Mouse (Mus musculus) CH12F3 (cell line): ENCODE measurements around the gene Amotl1.
"Not testable (repeated sequence)": the region's sequence is repeated elsewhere in the genome, so short reads cannot be mapped to it uniquely, and the experiment has no call there.

Source experiments
- in situ Hi-C: fragments of 300-500 bp; cut with MboI; formaldehyde crosslinking; loops from 2 replicates; pipeline ENCODE4 v1.14.3; 2020; ENCODE audit warnings: low sequenced_read_pairs

Gene Amotl1

DNA sequence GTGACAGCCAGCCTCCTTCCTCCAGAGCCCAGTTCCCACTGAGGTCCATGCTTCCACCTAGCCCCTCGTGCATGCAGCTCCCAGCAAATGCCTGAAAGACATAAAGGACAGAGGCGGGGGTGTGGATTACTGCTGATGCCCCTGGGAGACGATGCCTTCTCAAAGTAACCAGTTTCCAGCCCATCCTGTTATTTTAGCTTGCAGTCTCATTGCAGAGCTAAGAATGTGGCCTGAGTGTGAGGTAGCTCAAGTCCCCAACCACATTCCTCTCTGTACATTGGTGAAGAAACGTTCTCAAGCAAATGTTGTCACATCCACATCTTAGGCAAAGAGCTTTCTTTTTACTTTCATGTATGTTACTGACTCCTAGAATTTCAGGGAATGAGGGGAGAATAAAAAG, at the start of gene Amotl1:
Amotl1 (minus strand) TSS at position 101 of the 400 bp plus-strand sequence.
- in situ Hi-C loops = no loop called here

DNA sequence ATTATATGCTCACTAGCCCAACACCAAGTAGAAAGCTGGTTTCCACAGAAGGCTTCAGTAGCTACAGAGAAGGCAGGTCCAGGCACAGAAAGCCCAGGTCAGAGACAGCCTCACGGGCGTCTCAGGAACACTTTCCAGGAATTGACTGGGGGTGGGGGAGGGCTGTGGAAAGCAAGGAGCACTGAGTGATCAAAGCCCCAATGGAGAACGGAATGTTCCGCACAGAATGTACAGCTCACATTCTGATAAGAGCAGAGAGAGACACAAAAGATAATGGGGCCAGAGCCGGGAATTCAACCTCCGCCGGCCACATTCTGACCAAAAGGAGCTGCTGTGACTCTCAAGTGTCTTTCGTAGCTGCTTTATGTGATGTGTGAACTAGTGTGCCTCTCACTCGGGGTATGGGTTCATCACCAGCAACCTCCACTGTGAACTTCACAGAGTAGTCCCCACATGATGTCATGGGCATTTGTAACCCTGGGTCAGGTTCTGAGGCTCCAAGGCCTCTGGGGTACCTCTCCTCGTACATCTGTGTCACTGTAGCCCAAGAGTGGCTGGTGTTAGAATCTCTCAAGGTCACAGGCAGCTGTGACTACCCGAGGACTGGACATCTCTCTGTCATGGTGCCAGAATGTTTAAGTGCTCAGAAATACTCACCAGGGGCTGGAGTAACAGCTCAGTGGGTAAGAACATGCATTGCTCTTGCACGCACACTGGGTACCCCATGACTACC, 44.7 kb upstream of the Amotl1 start:
- in situ Hi-C loops = loop anchor here (10.0 kb wide), 1 partner anchor 175 kb away; no protein-coding TSS in a partner anchor

DNA sequence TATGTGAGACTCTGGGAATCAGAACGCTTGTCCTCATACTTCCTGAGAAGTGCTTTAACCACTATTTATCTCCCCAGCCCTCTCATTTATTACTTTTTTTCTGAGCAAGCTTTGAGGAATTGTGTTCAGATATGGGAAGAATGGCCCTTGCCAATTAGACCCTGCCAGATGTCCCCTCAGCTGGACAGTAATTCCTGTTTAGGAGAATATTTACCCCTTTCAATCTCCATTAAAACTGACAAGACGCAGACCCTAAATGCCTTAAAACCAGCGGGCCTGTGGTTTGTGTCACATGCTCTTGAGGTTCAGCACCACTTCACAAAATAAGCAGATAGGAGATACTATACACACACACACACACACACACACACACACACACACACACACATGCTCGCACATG, 39.5 kb upstream of the Amotl1 start:
- in situ Hi-C loops = no loop called here

DNA sequence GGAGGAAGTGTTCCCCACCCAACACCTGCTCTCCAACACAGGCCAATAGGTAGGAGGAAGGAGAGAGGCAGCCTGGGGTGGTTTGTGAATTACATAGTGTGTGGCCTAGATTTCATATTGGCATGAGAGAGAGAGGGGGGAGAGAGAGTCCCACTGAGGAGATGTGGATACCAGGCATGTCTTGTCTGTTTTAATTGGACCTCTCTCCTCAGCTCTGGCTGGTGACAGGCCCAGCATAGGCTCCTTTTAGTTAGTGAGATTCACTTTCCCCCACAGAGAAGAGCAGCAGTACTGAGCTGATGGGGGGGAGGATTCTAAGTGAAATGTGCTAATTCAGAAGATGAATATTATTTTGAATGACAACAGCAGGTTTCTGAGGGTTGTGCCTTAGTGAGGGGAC, 37.9 kb upstream of the Amotl1 start:
- in situ Hi-C loops = no loop called here

DNA sequence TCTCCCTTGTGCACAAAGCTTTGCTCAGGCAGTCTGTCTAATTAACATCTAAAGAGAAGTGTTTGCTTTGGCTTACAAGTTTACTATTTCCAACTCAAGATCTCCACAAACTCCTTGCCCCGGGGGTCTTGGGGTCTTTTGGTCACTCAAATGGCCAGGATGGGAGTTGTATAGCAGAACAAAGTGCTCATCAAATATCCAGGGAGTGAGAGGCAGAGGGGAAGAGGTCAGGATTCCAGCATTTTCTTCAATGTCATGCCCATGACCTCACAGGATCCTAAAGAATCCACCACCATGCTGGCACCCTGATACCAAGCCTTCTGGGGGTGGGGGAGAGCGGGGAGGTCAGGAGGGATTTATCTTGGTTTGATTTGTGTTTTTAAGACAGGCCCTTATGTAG, 35.7 kb upstream of the Amotl1 start:
- in situ Hi-C loops = no loop called here

DNA sequence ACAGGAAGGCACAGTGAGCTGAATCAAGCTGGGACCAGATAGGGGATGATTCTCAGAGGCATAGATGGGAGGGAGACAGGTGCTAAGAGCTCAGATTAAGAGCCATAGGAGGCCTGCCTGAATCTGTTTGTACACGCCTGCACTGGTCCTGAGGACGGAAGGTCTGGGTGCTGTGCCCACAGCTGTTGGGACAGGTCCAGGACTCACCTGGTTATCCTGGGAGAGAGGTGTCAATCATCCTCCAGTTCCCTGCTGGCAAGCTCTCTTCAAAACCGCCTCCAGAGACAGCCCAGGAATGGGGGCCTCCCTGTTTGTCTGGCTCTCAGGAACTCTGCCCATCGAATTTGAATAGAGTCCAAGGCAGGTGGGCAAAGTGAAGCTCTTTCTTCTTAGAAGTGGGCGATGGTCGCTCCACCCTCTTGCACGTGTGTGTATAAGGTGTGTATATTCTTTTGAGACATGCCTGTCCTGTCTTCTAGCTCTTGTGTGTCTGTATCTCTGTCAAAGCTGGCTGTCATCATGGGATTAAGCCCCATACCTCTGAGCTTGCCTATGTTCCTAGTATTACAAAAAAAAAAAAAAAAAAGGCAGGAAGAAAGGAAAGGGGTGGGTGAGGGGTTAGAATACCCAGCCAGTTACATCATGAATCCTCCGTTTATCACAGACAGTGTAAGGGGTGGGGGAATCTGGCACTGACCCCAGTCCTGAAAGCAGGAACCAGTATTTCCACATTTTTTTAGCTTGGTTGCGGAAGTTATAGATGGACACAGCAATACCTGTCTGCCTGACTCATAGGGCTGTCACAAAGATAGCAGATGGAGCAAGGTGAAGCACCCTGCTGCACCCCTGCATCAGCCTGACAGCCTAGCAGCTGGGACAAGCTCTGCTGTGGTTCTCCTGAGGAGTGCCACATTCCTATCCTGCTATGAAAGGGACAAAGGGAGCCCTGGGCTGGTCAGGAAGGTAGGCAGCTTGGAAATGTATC, 31.1 kb upstream of the Amotl1 start:
- in situ Hi-C loops = no loop called here

DNA sequence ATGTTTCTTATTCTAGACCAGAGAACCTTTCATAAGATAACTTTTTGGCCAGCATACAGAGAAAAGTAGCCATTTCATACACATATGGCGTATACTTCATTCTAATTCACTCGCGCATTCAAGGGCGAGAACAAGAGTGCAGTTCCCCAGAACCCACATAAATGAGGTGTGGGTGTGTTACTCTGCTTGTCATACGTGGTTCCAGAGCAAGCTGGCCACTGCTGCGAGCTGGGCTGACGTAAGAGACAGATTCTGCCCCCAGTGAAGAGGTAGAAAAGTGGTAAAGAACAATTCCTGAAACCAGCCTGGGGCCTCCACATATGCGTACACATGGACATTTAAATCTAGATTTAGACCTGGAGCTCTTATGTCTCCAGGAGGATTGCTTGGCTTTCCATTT, 29.6 kb upstream of the Amotl1 start:
- in situ Hi-C loops = no loop called here

DNA sequence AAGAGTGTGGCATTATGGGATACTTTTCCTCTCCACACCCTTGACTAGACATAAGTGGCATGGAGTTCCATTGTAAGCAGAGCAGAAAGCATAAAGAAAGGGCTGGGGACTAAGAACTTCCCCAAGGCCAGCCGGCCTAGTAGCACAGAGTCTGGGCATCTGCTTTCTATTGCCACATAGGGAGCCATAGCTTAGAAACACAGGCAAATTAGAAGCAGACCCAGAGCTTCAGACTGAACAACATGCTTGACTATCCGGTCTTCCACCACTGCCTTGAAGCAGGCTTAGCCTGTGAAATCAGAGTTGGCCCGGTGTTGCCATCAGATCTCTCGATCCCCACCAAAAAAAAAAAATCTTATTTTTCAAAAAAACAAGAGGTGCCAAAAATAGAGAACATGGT, 28.3 kb upstream of the Amotl1 start:
- in situ Hi-C loops = no loop called here

DNA sequence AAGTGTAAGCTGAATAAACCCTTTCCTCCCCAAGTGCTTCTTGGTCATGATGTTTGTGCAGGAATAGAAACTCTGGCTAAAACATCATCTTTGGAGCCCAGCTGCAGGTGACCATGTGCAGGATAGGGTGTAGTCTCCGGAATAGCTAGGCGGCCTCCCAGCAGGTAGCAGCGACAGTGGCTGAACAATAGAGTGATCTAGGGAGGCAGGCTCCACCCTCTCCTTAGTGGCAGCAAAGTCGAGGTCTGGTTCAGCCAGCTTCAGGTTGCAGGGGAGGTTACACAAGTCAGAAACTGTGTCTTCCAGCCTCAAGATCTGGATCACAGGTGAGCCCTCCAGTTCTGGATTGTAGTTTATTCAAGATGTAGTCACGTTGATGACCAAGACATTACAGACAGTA, 27.1 kb upstream of the Amotl1 start:
- in situ Hi-C loops = not testable (repeated sequence)

DNA sequence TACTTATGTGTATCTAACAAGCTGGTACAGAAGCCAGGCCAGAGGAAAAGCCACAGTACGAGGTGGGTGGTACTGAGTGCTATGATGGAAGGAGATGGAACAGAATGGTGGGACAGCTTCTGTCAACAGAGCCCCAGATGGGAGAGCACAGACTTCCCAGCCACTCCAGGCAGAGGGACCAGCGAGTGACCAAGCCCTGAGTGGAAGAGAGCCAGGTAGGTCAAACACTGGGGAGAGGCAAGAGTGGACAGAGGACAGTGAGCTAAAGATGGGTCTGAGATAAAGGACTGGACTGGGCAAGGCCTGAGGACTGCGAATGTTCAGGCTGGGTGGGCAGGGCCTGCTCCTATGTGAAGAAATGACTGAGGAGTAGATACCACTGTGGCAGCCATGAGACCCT, 23.5 kb upstream of the Amotl1 start:
- in situ Hi-C loops = no loop called here

DNA sequence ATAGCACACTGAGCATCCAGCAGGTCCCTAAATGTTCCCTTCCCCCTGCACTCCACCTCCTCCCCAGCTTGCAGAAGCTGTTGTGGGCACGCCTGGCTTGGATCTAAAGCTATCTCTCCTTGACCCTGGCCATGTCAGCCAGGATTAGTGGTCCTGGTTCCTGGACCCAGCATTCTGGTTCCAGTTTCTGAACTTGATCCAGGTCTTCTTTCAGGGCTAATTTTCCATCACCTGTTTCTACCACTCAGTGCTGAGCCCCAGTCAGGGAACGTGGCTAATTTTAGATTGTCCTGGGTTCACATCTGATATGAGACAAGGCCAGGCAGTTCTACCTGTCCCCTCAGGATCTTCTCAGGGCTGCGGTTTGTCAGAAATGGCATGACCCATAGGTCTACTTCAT, 21.2 kb upstream of the Amotl1 start:
- in situ Hi-C loops = no loop called here

DNA sequence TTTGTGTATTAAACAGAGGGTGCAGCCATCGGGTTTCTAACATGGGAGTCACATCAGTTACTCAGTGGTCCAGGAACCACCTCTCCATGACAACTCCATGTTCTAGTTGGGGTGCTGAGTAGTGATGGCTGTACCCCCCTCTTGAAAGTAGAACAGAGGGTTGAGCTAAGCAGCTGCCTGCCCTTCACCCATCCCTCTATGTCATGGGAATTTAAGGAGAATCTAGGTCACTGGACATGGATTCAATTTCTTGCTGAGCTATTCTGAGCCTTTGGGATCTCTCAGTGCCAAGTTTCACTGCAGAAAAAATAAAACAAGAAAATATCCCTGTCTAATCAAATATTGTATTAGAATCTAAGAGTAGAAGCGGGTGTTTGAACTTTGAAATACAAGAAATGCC, 18.7 kb upstream of the Amotl1 start:
- in situ Hi-C loops = no loop called here

DNA sequence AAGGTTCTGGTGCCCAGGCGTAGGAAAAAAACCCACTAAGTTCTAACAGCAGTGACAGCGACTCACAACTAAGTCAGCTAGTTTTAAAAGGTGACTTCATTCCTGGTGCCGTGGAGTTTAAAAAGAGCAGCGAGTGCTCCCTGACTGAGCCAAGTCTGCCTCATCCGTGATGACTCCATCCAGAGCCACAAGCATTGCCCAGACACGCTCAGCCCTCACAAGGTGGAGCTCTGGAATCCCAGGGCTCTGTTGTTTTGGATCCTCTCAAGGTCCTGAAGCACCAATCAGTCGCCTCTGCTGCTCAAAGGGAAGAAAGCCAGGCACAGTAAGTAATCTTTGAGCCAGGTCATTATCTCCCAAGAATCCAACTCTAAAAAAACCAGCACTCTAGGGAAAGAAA, 18.0 kb upstream of the Amotl1 start:
- in situ Hi-C loops = no loop called here

DNA sequence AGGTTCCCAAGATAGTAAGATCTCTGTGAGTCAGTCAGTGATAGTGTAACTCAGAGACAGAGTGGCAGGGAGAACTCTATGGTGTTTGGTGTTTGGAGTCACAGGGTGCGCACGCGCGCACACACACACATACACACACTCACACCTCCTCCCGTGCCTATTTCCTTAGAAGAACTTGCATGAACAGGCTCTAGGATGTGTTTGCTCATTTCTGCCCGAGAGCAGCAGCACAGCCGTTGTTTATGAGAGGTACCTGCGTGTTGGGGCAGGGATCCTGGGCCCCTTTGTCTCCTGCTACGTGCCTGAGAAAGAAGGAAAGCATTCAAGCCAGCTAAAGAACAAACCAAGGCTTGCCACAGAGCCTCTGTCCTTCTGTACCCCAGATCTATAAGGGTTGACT, 17.3 kb upstream of the Amotl1 start:
- in situ Hi-C loops = no loop called here

DNA sequence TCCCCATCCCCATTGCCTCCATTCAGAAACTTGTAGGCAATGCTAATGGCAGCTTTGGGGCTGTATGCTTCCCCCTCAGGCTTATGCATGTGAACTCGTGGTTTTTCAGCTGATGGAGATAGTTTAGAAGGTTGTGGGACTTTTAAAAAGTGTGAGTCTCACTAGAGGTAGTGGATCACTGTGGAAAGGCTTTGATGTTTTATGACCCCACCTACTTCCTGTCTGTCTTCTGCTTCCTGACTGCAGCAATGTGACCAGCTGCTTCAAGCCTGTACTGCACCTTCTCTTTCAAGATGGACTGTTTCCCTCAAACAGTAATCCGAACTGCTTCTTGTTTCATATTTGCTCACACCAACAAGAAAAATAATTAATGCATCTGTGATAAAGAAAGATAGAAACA, 13.1 kb upstream of the Amotl1 start:
- in situ Hi-C loops = no loop called here

DNA sequence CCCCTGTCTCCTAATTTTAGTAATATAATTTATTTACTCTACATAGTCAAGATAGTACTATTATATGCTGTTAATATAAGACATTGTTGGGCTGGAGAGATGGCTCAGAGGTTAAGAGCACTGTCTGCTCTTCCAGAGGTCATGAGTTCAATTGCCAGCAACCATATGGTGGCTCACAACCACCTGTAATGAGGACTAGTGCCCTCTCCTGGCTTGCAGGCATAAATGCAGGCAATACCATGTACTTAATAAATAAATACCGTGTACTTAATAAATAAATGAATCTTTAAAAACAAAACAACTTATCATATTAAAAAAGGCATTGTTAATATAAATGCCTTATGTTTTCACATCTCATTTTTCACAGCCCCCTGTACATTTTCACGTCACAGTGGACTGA, 9.2 kb upstream of the Amotl1 start:
- in situ Hi-C loops = no loop called here

DNA sequence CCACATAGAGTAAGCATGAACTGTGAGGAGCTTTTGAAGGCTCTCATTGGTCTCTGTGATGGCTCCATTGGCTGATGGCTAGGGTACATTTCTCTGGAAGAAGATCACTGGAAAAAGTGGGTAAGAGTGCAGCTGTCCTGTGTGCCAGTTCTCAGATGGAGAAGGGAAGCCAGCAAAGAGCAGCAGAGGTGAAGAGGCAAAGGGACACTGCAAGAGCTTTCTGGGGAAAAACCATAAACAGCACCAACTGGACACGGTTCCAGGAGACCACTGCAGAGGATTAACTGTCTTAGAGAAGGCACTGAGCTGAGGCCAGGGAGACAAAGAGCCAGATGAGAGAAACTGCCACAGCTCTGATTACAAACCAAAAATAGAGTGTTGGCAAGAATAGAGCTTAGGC, 7.9 kb upstream of the Amotl1 start:
- in situ Hi-C loops = no loop called here

DNA sequence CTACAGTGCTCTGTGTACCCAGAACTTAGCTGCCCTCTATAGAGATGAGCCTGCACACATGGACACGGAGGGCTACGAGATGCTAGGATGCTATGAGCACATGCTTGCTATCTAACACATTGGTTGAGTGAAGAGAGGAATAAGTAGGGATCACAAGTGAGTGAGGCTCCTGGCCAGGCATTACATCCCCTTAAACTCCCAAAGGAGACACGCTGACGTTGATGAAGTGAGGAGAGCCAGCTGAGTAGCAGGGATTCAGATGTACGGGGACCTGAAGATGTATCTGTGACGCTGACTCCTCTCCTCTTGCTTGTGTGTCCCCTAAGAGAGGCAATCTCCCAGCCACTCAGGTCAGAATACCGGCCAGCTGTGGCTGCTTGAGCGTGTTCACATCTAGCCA, 3.0 kb upstream of the Amotl1 start:
- in situ Hi-C loops = no loop called here

DNA sequence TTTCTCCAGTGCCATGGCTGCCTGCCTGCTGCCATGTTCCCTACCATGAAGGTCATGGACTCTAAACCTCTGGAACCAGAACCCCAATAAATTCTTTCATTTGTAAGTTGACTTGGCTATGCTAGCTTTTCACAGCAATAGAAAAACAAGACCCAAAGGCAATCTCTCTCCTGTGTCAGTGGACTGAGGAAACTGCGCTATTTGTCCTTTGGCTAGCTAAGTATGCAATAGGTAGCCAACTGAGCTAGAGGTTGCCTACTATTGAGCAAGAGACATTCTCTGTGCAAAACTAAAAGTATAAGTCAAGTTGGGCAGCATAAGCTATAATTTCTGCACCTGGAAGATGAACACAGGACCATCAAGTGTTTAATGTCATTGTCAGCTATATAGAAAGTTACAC, 1.8 kb upstream of the Amotl1 start:
- in situ Hi-C loops = no loop called here

DNA sequence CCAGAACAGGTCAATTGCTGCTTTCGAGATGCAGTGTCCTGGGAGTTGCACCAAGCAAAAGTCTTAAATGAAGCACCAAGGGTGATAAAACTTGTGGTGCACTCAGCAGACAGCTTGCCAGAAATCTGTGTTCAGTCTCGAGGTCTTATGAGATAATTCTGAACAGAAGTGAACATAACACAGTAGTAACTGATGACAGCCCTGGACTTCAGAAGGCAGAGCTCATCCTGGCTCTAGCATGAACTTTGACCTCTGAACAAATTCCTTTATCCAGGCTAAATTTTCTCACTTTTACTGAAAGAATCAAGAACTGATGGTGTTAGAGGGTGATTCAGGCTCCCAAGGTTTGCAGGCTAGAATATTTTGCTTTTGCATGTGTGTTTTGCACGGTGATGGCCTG, 1.2 kb upstream of the Amotl1 start:
- in situ Hi-C loops = no loop called here

DNA sequence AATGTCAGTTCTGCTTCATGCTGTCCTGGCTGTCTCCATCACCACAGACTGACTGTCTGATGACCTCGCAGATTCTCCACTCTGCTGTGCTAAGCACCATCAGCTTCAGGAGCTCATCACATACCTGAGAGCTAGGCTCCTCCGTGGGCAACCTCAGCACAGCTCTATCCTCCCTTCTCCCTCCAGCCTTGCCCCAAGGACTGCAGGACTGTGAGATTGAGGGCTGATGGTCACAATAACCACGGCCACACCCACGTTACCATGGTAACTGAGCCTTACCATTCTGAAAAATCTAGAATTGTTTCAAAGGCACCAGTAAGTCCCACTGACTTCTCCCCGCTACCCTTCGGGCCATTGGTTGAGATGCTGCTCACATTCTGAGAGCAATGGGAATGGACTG, 1.5 kb downstream of the Amotl1 start:
- in situ Hi-C loops = no loop called here
